Mouse (Mus musculus) embryonic facial prominence, embryonic 14.5 days (tissue): ENCODE data around the gene Robo4. TPM values are rescaled to one million over a fixed set of nuclear protein-coding genes. Genes with fewer than 3 reads are reported as not detected.

Experiments
- ATAC-seq: fragments of 200-750 bp; cut with Nextera tagmentation; 2 replicates; pipeline ENCODE4 v1.8.0; 2017; ENCODE audit warnings: low read depth, moderate number of reproducible peaks, moderate TSS enrichment
- DNase-seq: peaks from one replicate; pipeline ENCODE4 v3.0.0-alpha.2; 2015; ENCODE audit warnings: low spot score
- H3K27ac ChIP-seq: fragments of 300-500 bp; sonication (generic); replicated peaks from 2 replicates; pipeline ENCODE4 v1.5.1; 2014; ENCODE audit warnings: low read depth, mild to moderate bottlenecking, low read length, moderate library complexity
- H3K27me3 ChIP-seq: fragments of 300-500 bp; sonication (generic); replicated peaks from 2 replicates; pipeline ENCODE4 v1.6.1; 2014; ENCODE audit warnings: low read length; ENCODE audit not compliant: control insufficient read depth, insufficient read depth
- H3K36me3 ChIP-seq: fragments of 300-500 bp; sonication (generic); 2 replicates; pipeline ENCODE4 v1.6.1; 2014; ENCODE audit warnings: low read length, mixed read lengths; ENCODE audit not compliant: control insufficient read depth, insufficient read depth
- H3K4me1 ChIP-seq: fragments of 300-500 bp; sonication (generic); 2 replicates; pipeline ENCODE4 v1.6.1; 2014; ENCODE audit warnings: antibody characterized with exemption, low read length; ENCODE audit not compliant: control insufficient read depth, insufficient read depth
- H3K4me2 ChIP-seq: fragments of 300-500 bp; sonication (generic); 2 replicates; pipeline ENCODE4 v1.6.1; 2014; ENCODE audit warnings: low read depth, mild to moderate bottlenecking, low read length, moderate library complexity, mixed read lengths
- H3K4me3 ChIP-seq: fragments of 300-500 bp; sonication (generic); 2 replicates; pipeline ENCODE4 v1.5.1; 2014; ENCODE audit warnings: low read depth, mild to moderate bottlenecking, low read length
- H3K9ac ChIP-seq: fragments of 300-500 bp; sonication (generic); 2 replicates; pipeline ENCODE4 v1.6.1; 2014; ENCODE audit warnings: low read depth, mild to moderate bottlenecking, low read length, moderate library complexity, mixed read lengths
- H3K9me3 ChIP-seq: fragments of 300-500 bp; sonication (generic); 2 replicates; pipeline ENCODE4 v1.6.1; 2016; ENCODE audit warnings: low read length; ENCODE audit not compliant: control insufficient read depth
- WGBS: fragments of 180-500 bp; shearing (Covaris S2); extraction: QIAGEN DNeasy Blood & Tissue Kit; methylation state at CpG from one replicate; pipeline ENCODE4 v1.1.7; 2014; 5-methylcytosine and 5-hydroxymethylcytosine counted together
- polyA plus RNA-seq: library from polyadenylated mRNA; unstranded; fragments of >200 nt; fragmentation: Nextera tagmentation; extraction: Ambion mirVana; gene quantifications from 2 replicates; pipeline ENCODE4 v1.2.1, GENCODE M21; 2014

Gene Robo4
- polyA plus RNA-seq, 1 experiment from 2014 or later, result 10.8 TPM

DNA sequence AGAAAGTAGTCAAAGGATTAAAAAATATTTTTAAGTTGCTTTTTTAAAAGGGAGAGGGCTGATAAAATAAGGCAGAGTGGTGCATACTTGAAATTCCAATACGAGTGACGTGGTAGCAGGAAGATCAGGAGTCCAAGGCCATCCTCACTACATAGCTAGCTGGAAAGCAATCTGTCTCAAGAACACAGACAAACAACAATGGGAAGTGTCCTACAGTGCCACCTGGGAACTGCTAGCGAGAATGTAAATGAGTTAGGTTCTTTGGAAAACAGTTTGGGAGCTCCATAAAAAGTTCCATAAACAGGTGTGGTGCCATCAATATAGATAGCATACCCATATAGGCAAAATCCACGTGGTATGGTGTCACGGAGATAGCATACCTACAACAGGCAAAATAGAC lies 36.0 kb upstream of the Robo4 start:
- Histone ChIP-seq H3K27ac (no peak overlapping the region), H3K27me3 (no peaks in the 10 kb centered on the region), H3K4me3 (no peak overlapping the region), H3K9ac (no peak overlapping the region), H3K36me3 (no peaks in the 10 kb centered on the region), H3K9me3 (no peaks in the 10 kb centered on the region), H3K4me1 (no peaks in the 10 kb centered on the region; the same call in 1 of the 2 replicates), H3K4me2 (no peak overlapping the region)
- DNase-seq (no peak), ATAC-seq (no peak)
- 62% methylated on average over 5 of the region's 5 CpGs for WGBS

- no peak for ATAC-seq
- Histone ChIP-seq H3K4me3 (no peak within 1 kb of the TSS), H3K4me1 (no peaks in the 10 kb centered on the region; the same call in 1 of the 2 replicates), H3K27me3 (no peaks in the 10 kb centered on the region), H3K9me3 (no peaks in the 10 kb centered on the region), H3K27ac (no peak within 1 kb of the TSS), H3K4me2 (no peak within 1 kb of the TSS), H3K9ac (no peak within 1 kb of the TSS), H3K36me3 (no peaks in the 10 kb centered on the region)
- 81% methylated on average over 17 of the region's 17 CpGs for WGBS
- no peak for DNase-seq
Measured at GRCm38 (mm10) chr9:37367301-37368080, 34.2 kb upstream of the Robo4 start, which contains the start of gene Hepacam. Hepacam (plus strand) TSS chr9:37367351.

DNA sequence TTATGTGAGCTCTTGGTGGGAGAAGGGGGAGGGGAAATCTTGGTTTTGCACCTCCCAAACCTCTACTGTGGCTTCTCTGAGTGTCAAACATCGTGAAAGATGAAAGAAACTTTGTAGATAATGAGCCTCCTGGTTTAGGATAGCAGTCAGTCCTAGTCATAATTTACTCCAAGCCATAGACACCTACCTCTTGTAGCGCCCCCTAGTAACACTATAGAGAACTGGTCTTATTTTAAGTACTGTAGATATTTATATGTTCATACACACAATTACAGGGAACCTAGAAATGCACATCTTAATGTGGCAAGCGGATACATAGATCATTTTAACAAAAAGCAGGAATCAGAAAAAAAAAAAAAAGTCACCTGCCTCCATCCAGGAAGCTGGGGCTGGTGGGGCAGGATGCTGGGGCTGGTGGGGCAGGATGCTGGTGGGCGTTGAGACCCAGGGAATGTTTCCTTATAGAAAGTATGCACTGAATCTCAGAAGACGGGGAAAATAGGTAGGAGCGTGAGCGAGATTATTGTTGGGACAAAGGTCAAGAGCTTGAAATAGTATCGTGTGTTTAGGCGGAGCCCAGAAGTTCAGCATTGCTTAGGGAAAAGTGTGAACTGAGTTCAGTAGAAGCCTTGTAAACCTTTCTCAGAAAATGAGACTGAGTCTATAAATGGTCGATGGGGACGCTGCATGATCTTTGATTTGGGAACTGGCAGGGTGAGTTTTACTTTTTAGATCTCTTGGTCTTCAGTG lies 33.4 kb upstream of the Robo4 start:
- Histone ChIP-seq H3K27ac (no peak overlapping the region), H3K9me3 (no peaks in the 10 kb centered on the region), H3K27me3 (no peaks in the 10 kb centered on the region), H3K9ac (no peak overlapping the region), H3K36me3 (no peaks in the 10 kb centered on the region), H3K4me3 (no peak overlapping the region), H3K4me1 (no peaks in the 10 kb centered on the region), H3K4me2 (no peak overlapping the region)
- WGBS, result 75% methylated on average over 11 of the region's 11 CpGs
- ATAC-seq, result no peak
- DNase-seq, result no peak

DNA sequence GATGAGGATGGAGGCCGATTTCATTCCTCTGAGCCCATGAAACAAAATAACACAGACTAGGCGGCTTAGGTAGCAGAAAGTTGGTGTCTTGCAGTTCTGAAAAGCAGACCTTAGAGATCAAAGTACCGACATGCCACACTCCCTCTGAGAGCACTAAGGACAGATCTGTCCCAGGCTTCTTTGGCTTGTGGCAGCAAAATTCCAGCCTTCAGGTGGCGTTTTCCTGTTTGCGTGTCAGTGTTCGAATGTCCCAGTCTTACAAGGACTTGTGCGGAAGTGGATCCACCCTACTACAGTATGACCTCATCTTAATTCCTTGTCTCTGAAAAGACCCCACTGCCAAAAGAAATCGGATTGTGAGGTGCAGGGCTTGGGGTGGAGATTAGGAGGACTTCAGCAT lies 32.8 kb upstream of the Robo4 start:
- ATAC-seq, result no peak
- no peak for DNase-seq
- Histone ChIP-seq H3K27me3 (no peaks in the 10 kb centered on the region), H3K36me3 (no peaks in the 10 kb centered on the region), H3K9ac (no peak overlapping the region), H3K4me3 (no peak overlapping the region), H3K9me3 (no peaks in the 10 kb centered on the region), H3K4me1 (no peaks in the 10 kb centered on the region), H3K27ac (no peak overlapping the region), H3K4me2 (no peak overlapping the region)
- WGBS, result 73% methylated on average over 8 of the region's 8 CpGs

- WGBS, result 80% methylated on average over 7 of the region's 7 CpGs
- no peak for ATAC-seq
- Histone ChIP-seq H3K9me3 (no peaks in the 10 kb centered on the region), H3K27ac (no peak overlapping the region), H3K27me3 (no peaks in the 10 kb centered on the region), H3K9ac (no peak overlapping the region), H3K4me2 (no peak overlapping the region), H3K36me3 (no peaks in the 10 kb centered on the region), H3K4me3 (no peak overlapping the region), H3K4me1 (no peaks in the 10 kb centered on the region)
- no peak for DNase-seq
Measured at GRCm38 (mm10) chr9:37371232-37371801, 30.4 kb upstream of the Robo4 start.

GRCm38 (mm10) chr9:37375718-37376117 lies 26.0 kb upstream of the Robo4 start:
- WGBS, result 89% methylated on average over 5 of the region's 5 CpGs

DNA sequence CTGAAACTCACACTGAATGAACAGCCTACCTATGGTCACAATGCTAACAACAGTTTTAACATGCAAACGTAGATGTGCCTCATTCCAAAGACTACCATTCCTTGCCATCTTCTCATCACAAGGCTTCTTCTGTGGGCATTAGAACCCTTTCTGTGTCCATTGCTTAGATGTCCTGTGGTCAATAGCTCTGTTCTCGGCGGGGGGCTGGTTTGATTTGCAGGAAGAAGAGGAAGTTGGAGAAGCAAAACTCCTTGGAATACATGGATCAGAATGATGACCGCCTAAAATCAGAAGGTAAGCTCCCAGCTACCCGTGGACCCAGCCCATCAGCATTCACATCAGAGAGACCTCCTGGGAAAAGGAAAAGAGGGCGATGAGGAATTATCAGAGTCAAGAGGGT lies 18.5 kb upstream of the Robo4 start:
- Histone ChIP-seq H3K9ac (no peak overlapping the region), H3K27me3 (peaks cover 9% of the 10 kb centered on the region), H3K9me3 (no peaks in the 10 kb centered on the region), H3K4me1 (no peaks in the 10 kb centered on the region), H3K36me3 (no peaks in the 10 kb centered on the region), H3K27ac (no peak overlapping the region), H3K4me2 (no peak overlapping the region), H3K4me3 (no peak overlapping the region)
- WGBS, result 91% methylated on average over 6 of the region's 6 CpGs
- no peak for DNase-seq
- no peak for ATAC-seq

More at GRCm38 (mm10) chr9:37375718-37376117, 26.0 kb upstream of the Robo4 start:
- H3K27ac ChIP-seq, result no peak overlapping the region
- no peaks in the 10 kb centered on the region for H3K9me3 ChIP-seq
- DNase-seq (peak; percentile 26), ATAC-seq (no peak)
- H3K9ac ChIP-seq, result no peak overlapping the region
- no peak overlapping the region for H3K4me3 ChIP-seq
- no peaks in the 10 kb centered on the region for H3K27me3 ChIP-seq
- H3K4me2 ChIP-seq, result no peak overlapping the region
- no peaks in the 10 kb centered on the region for H3K4me1 ChIP-seq
- H3K36me3 ChIP-seq, result no peaks in the 10 kb centered on the region

GRCm38 (mm10) chr9:37384284-37385182 lies 17.2 kb upstream of the Robo4 start:
- Histone ChIP-seq H3K4me1 (no peaks in the 10 kb centered on the region), H3K4me2 (peak overlapping the region; percentile 94), H3K27ac (no peak overlapping the region), H3K4me3 (peak overlapping the region; percentile 51), H3K27me3 (peaks cover 9% of the 10 kb centered on the region), H3K36me3 (no peaks in the 10 kb centered on the region), H3K9me3 (no peaks in the 10 kb centered on the region), H3K9ac (peak overlapping the region; percentile 74)
- peak; percentile 67 for DNase-seq
- 5% methylated on average over 40 of the region's 54 CpGs for WGBS
- peak; percentile 82 for ATAC-seq
